Mouse (Mus musculus) heart, postnatal 25 days (tissue): Measurements from ENCODE around the gene Pknox2. TPM values are rescaled to one million over a fixed set of nuclear protein-coding genes. Genes with fewer than 3 reads are reported as not detected.

Experiments
- DNase-seq: peaks from one replicate; pipeline ENCODE4 v3.0.0; 2022; ENCODE audit warnings: low spot score
- intact Hi-C: fragments of 180-260 bp; cut with DNase I; formaldehyde crosslinking; loops from one replicate; pipeline ENCODE4 v1.15.1; 2025
- total RNA-seq, 2 experiments: library from RNA; stranded (reverse); gene quantifications; 2 replicates each; pipeline ENCODE4 v1.2.3; 2021

Pknox2 gene
- total RNA-seq, 2 experiments from 2014 or later: 6.3 to 8.3 TPM

DNA sequence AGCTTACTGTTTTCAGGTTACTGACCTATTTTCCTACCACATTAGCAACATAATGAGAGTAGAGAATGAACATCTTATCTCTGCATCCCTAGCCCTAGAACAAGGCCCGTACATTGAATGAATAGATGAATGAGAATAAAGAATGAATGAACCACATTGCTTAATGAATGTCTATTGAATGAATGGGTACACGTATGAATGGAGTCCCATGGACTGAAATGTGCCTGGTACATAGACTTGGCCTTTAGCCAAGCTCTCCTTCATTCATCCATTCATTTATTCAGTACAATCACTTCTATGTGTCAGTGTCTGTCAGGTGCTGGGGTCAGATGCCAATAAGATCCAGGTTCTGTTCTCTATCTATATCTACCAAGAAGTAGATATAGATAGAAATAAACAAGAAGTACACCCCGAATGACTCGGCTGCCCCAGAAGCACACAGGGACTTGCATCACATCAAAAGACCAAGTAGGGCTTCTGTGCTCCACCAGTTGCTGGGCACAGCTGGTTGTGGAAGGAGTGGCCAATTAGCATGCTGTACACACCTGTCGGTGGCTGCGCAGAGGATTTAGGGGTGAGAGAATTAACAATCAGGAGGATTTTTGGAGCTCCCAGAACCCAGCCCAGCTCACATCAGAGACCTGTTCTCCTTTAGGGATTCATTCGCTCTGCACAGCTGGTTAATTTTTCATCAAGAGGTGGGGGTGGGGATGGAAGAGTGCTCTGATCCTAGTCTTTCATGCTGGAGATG lies 119.2 kb downstream of the Pknox2 start:
- intact Hi-C loops: no loop called here
- DNase-seq: no peak

- intact Hi-C loops: no loop called here
Measured at GRCm38 (mm10) chr9:37025913-37026312, 121.3 kb downstream of the Pknox2 start.

GRCm38 (mm10) chr9:37021586-37022230 lies 125.5 kb downstream of the Pknox2 start:
- DNase-seq: no peak
- intact Hi-C loops: no loop called here

More at GRCm38 (mm10) chr9:37025913-37026312, 121.3 kb downstream of the Pknox2 start:
- no peak for DNase-seq

- intact Hi-C loops: no loop called here
- DNase-seq: no peak
Measured at GRCm38 (mm10) chr9:37018154-37018553, 129.1 kb downstream of the Pknox2 start.

- DNase-seq: no peak
- intact Hi-C loops: no loop called here
Measured at GRCm38 (mm10) chr9:37017169-37017568, 130.0 kb downstream of the Pknox2 start.

DNA sequence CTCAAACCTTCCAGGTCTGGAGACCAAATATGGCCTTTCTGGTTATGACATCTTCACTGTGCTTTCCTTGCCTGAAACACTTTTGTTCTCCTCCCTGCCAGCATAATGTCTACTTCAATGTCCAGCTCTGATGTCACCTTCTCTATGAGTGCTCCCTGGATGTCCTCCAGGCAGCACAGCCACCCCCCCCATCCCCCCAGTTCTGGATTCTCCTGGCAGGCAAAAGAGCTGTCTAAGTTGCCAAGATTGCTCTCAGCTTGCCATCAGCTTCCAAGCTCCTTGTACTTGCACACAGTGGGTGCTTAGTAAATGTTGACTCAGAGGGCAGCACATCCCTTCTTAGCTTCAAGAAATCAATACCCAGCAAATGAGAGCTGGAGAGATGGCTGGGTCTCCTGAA lies 131.0 kb downstream of the Pknox2 start:
- no peak for DNase-seq
- intact Hi-C loops: no loop called here

DNA sequence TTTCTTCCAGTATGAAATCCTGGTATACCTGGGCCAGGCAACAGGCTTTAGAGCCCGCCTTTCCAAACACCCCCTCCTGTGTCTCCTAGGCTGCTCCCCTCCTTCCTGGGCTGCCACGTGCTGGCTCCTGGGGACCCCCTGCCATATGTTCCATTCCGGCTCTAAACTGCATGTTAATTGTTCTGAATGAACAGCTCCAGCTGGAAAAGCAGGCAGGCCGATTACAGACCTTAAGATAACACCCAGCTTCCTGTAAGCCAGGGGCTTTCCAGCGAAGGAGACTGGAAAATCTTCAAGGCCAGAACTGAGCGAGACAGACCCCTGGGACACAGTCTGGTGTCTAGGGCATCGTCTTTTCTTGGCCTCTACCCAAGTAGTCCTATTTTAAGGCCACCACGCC lies 133.6 kb downstream of the Pknox2 start:
- intact Hi-C loops: no loop called here
- no peak for DNase-seq

DNA sequence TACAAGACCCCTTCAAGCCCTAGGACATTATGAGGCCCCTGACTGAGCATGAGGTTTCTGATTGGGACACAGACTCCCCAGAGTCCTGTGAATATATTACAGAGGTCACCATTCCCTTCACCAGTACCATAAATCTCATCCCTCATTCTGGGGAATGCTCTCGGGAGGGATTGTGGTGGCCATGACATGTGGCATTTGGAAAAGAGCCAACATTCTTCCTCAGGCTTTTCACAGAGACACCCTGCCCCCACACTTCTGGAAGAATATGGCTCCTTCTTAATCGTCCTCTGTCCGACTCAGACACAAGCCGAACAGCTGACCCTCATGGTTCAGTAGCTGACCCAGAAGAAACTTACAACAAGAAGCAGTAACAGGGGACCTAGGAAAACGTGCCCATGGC lies 139.1 kb downstream of the Pknox2 start:
- no peak for DNase-seq
- intact Hi-C loops: no loop called here

DNA sequence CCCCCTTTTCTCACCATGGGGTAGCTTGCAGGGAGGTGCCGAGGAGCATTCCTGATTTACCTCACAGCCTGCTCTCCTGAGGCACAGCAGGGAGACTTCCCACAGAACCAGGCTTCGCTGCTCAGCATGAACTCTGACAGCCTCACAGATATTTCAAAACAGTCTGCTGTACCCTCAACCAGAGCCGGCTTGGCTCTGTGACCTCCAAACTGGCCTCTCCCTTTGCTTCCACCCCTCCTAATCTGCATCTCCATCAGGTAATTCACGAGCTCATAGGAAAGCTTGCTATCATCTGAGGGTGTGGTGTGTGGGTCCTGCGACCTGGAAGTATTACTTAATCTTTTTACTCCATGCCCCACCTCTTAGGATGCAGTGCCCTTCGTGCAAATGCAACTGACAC lies 142.5 kb downstream of the Pknox2 start:
- DNase-seq: no peak
- intact Hi-C loops: no loop called here

GRCm38 (mm10) chr9:37001935-37002535 lies 145.2 kb downstream of the Pknox2 start:
- no peak for DNase-seq
- intact Hi-C loops: no loop called here

- DNase-seq: no peak
- intact Hi-C loops: no loop called here
Measured at GRCm38 (mm10) chr9:36999393-36999792, 147.8 kb downstream of the Pknox2 start.

DNA sequence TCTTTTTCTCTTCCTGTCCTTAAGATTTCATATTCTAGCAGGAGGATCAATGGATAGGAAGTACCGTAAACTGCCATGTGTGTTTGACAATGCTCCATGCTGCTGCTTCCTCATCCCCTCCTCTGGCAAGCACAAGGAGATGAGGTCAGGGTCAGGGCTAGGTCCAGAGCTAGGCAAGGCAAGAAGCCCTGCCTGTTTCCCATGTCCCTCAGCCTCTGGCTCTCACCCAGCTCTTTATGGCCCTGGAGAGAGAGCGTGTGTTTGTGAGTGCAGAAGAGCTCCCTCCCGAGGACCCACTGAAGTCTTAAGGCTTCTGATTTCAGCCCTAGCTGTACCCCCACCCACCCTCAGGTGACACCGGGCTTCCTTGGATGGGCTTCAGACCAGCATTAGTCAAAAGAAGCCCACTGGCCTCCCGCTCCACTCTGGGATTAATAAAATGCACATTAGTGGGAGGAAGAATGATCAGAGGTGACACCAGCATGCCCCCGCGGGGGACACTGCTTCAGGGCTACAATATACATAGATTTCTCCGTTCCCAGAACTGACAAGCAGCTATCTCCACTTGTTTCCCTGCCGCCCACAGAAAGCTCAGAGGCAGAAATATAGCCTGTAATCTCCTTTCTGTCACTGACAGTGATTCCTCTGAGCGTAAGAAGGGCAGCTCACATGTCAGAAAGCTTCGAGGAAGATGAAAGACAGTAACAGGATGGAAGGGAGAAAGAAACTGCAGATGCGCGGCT lies 156.4 kb downstream of the Pknox2 start:
- intact Hi-C loops: no loop called here
- DNase-seq: no peak

- intact Hi-C loops: no loop called here
Measured at GRCm38 (mm10) chr9:36989991-36990390, 157.2 kb downstream of the Pknox2 start.

DNA sequence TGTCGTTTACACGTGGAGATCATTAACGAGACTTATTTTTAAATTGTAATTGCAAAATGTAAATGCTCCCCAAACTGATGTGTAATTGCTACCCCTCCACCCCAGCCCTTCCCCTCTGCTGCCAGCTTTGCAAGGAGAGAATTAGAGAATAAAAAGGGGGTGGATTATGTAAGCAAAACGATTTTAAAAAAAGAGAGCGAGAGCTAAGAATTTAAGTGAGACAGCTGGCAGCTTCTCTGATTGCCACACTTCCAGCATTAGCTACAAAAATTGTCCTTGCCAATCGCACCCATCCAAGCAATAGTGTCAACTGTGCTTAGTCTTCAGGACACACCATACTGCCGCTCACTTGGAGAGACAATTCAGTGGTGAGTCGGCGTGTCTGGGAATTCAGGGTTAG lies 162.0 kb downstream of the Pknox2 start:
- intact Hi-C loops: no loop called here
- no peak for DNase-seq

More at GRCm38 (mm10) chr9:36989991-36990390, 157.2 kb downstream of the Pknox2 start:
- no peak for DNase-seq

- intact Hi-C loops: no loop called here
Measured at GRCm38 (mm10) chr9:36976596-36977362, 170.4 kb downstream of the Pknox2 start.

GRCm38 (mm10) chr9:36973486-36974227 lies 173.6 kb downstream of the Pknox2 start:
- intact Hi-C loops: loop anchor here (5.0 kb wide), 1 partner anchor 354 kb away; no protein-coding TSS in a partner anchor
- DNase-seq: no peak

More at GRCm38 (mm10) chr9:36976596-36977362, 170.4 kb downstream of the Pknox2 start:
- no peak for DNase-seq

GRCm38 (mm10) chr9:36972089-36972488 lies 175.1 kb downstream of the Pknox2 start:
- DNase-seq: no peak
- intact Hi-C loops: loop anchor here (5.0 kb wide), 1 partner anchor 355 kb away; no protein-coding TSS in a partner anchor

DNA sequence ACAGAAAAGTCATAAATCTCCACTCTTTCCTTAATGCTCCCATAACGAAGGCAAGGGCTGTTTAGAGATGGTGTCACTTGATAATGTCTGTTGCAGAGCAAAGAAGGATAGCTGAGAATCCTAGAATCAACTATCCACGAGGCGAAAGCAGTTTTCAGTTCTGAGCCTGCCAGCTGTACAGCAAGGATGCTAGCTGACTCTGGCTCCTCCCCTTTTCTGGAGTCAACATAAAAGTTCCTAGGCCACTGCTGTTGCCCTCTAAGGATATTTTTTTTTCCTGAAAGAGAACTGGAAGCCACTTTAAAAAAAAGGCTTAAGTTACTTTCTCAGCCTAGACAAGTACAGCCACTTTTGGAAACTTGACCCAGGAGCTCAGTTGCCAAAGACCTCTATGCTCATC lies 176.1 kb downstream of the Pknox2 start:
- DNase-seq: no peak
- intact Hi-C loops: loop anchor here (1.0 to 5.0 kb wide), 4 partner anchors 54 to 356 kb away; no protein-coding TSS in a partner anchor

DNA sequence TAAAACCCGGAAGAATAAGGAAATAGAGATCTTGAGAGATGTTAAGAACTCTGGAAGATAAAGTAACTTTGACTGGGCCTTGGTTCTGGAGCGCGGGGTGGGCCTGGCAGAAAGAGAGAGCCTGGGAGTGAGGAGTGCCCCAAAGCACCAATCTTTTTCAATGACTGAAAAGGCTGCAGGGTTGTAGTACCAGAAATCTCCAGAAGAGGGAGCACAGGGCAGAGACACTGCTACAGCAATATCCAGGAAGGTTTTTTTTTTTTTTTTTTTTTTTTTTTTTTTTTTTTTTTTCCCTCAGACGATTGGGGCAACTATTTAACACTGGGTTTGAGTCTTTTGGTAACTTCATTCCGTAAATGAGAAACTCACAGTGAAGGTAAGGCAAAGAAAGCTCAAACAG lies 176.6 kb downstream of the Pknox2 start:
- intact Hi-C loops: loop anchor here (1.0 to 5.0 kb wide), 4 partner anchors 54 to 357 kb away; no protein-coding TSS in a partner anchor
- no peak for DNase-seq
